Mouse (Mus musculus) limb, embryonic 14.5 days (tissue): ENCODE measurements around the gene Cd69. TPM values are rescaled to one million over a fixed set of nuclear protein-coding genes. Genes with fewer than 3 reads are reported as not detected.

Experiments used
- ATAC-seq: fragments of 200-750 bp; cut with Nextera tagmentation; 2 replicates; pipeline ENCODE4 v1.8.0; 2017; ENCODE audit warnings: low read depth, moderate number of reproducible peaks, moderate TSS enrichment; ENCODE audit not compliant: low FRiP score
- DNase-seq: peaks from one replicate; pipeline ENCODE4 v3.0.0-alpha.2; 2015; ENCODE audit warnings: low spot score
- H3K27ac ChIP-seq: fragments of 300-500 bp; sonication (generic); replicated peaks from 2 replicates; pipeline ENCODE4 v1.5.1; 2014; ENCODE audit warnings: low read depth, mild to moderate bottlenecking, low read length, moderate library complexity, mixed read lengths
- H3K27me3 ChIP-seq: fragments of 300-500 bp; sonication (generic); 2 replicates; pipeline ENCODE4 v1.6.1; 2014; ENCODE audit warnings: low read length, mixed read lengths; ENCODE audit not compliant: control insufficient read depth, insufficient read depth
- H3K36me3 ChIP-seq: fragments of 300-500 bp; sonication (generic); 2 replicates; pipeline ENCODE4 v1.6.1; 2014; ENCODE audit warnings: mild to moderate bottlenecking, low read length, moderate library complexity, mixed read lengths; ENCODE audit not compliant: control insufficient read depth, insufficient read depth
- H3K4me1 ChIP-seq: fragments of 300-500 bp; sonication (generic); 2 replicates; pipeline ENCODE4 v1.6.1; 2014; ENCODE audit warnings: antibody characterized with exemption, low read length, mixed read lengths; ENCODE audit not compliant: control insufficient read depth, insufficient read depth
- H3K4me2 ChIP-seq: fragments of 300-500 bp; sonication (generic); replicated peaks from 2 replicates; pipeline ENCODE4 v1.6.1; 2014; ENCODE audit warnings: low read depth, mild to moderate bottlenecking, low read length, moderate library complexity; ENCODE audit not compliant: severe bottlenecking
- H3K4me3 ChIP-seq: fragments of 300-500 bp; sonication (generic); replicated peaks from 2 replicates; pipeline ENCODE4 v1.5.1; 2014; ENCODE audit warnings: low read length
- H3K9ac ChIP-seq: fragments of 300-500 bp; sonication (generic); 2 replicates; pipeline ENCODE4 v1.6.1; 2014; ENCODE audit warnings: mild to moderate bottlenecking, low read depth, low read length, moderate library complexity; ENCODE audit not compliant: severe bottlenecking
- H3K9me3 ChIP-seq: fragments of 300-500 bp; sonication (generic); 2 replicates; pipeline ENCODE4 v1.6.1; 2016; ENCODE audit warnings: low read length; ENCODE audit not compliant: control insufficient read depth
- POLR2A ChIP-seq: fragments of 200-500 bp; IDR thresholded peaks from 2 replicates; pipeline ENCODE4 v1.8.0; 2012; ENCODE audit warnings: inconsistent platforms, mild to moderate bottlenecking, moderate library complexity, borderline replicate concordance; ENCODE audit not compliant: insufficient read depth, insufficient read length; ENCODE audit errors: extremely low read depth
- WGBS: fragments of 180-500 bp; shearing (Covaris S2); extraction: QIAGEN DNeasy Blood & Tissue Kit; methylation state at CpG from one replicate; pipeline ENCODE4 v1.1.7; 2014; 5-methylcytosine and 5-hydroxymethylcytosine counted together
- polyA plus RNA-seq, 2 experiments: library from polyadenylated mRNA; depleted of rRNA in 1 of 2; stranded (reverse) in 1 of 2; unstranded in 1 of 2; fragments of >200 nt; fragmentation: Nextera tagmentation in 1 of 2; extraction: Ambion mirVana in 1 of 2; gene quantifications; 2 replicates each; pipeline versions ENCODE4 v1.2.1 to v1.2.3; 2012 to 2014

Cd69 gene
- polyA plus RNA-seq, 2 experiments: 0.13 to 0.39 TPM

GRCm38 (mm10) chr6:129276483-129276882 is 1.2 kb upstream of the Cd69 start:
- no peaks in the 10 kb centered on the region for H3K36me3 ChIP-seq
- no peaks in the 10 kb centered on the region for H3K27me3 ChIP-seq
- H3K4me2 ChIP-seq: no peak overlapping the region
- WGBS: 94% methylated on average over 2 of the region's 2 CpGs
- ATAC-seq (no peak), DNase-seq (no peak)
- TF ChIP-seq POLR2A: no peak
- H3K4me1 ChIP-seq: no peaks in the 10 kb centered on the region
- no peak overlapping the region for H3K4me3 ChIP-seq
- no peak overlapping the region for H3K27ac ChIP-seq
- no peaks in the 10 kb centered on the region for H3K9me3 ChIP-seq
- no peak overlapping the region for H3K9ac ChIP-seq

- WGBS: 57% methylated on average over 3 of the region's 3 CpGs
- H3K27me3 ChIP-seq: no peaks in the 10 kb centered on the region
Observed at GRCm38 (mm10) chr6:129275624-129276203, 478 bp upstream of the Cd69 start.

GRCm38 (mm10) chr6:129274476-129274875 is 760 bp downstream of the Cd69 start:
- no peak for TF ChIP-seq POLR2A
- WGBS: 86% methylated on average over 2 of the region's 2 CpGs
- no peak overlapping the region for H3K4me3 ChIP-seq
- no peaks in the 10 kb centered on the region for H3K4me1 ChIP-seq
- H3K9ac ChIP-seq: no peak overlapping the region
- no peak for DNase-seq
- ATAC-seq: no peak
- H3K9me3 ChIP-seq: no peaks in the 10 kb centered on the region
- no peak overlapping the region for H3K4me2 ChIP-seq
- H3K27me3 ChIP-seq: no peaks in the 10 kb centered on the region
- no peaks in the 10 kb centered on the region for H3K36me3 ChIP-seq
- H3K27ac ChIP-seq: no peak overlapping the region

More at GRCm38 (mm10) chr6:129275624-129276203, 478 bp upstream of the Cd69 start:
- no peak for ATAC-seq
- Histone ChIP-seq H3K4me1 (no peaks in the 10 kb centered on the region), H3K4me3 (no peak overlapping the region), H3K9ac (no peak overlapping the region), H3K4me2 (no peak overlapping the region), H3K36me3 (no peaks in the 10 kb centered on the region), H3K27ac (no peak overlapping the region), H3K9me3 (no peaks in the 10 kb centered on the region)
- DNase-seq: no peak
- TF ChIP-seq POLR2A: no peak

- WGBS: 71% methylated on average over 3 of the region's 3 CpGs
Observed at GRCm38 (mm10) chr6:129273662-129274061, 1.6 kb downstream of the Cd69 start.

DNA sequence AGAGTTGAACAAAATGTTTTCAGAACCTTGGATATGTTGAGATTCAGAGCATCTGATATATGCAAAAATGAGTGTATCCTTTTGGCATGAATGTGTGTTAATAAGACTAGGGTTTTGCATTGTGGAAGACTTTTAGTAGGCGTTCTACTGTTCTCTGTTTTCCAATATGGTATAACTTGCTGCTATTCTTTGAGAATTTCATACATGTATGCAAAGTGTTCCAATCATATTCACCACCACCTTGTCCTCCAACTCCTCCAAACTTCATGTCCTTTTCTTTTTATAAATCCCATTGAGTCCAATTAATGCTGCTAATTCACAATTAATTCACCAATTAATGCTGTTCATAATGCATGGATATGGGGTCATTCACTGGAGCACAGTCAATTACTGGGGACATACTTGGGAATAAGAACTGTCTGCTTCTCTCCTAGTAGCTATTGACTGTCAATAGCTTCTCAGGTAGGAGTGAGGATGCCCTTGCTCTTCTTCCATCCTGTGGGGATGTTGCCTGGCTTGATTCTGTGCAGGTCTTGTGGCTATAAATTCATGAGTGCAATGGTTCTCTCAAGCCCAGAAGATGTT is 8.7 kb downstream of the Cd69 start:
- Histone ChIP-seq H3K4me2 (no peak overlapping the region), H3K4me1 (no peaks in the 10 kb centered on the region), H3K36me3 (no peaks in the 10 kb centered on the region), H3K4me3 (no peak overlapping the region), H3K9me3 (no peaks in the 10 kb centered on the region), H3K27ac (no peak overlapping the region), H3K9ac (no peak overlapping the region), H3K27me3 (no peaks in the 10 kb centered on the region)
- DNase-seq: no peak
- WGBS: 63% methylated on average over 1 of the region's 1 CpGs
- no peak for TF ChIP-seq POLR2A
- no peak for ATAC-seq

More at GRCm38 (mm10) chr6:129273662-129274061, 1.6 kb downstream of the Cd69 start:
- H3K36me3 ChIP-seq: no peaks in the 10 kb centered on the region
- no peak for DNase-seq
- H3K27ac ChIP-seq: no peak overlapping the region
- H3K4me3 ChIP-seq: no peak overlapping the region
- ATAC-seq: no peak
- no peak for TF ChIP-seq POLR2A
- no peaks in the 10 kb centered on the region for H3K4me1 ChIP-seq
- no peak overlapping the region for H3K9ac ChIP-seq
- H3K27me3 ChIP-seq: no peaks in the 10 kb centered on the region
- no peak overlapping the region for H3K4me2 ChIP-seq
- H3K9me3 ChIP-seq: no peaks in the 10 kb centered on the region
